ENCODE assay signal across 9 mouse cellular contexts in the genomic region with DNA sequence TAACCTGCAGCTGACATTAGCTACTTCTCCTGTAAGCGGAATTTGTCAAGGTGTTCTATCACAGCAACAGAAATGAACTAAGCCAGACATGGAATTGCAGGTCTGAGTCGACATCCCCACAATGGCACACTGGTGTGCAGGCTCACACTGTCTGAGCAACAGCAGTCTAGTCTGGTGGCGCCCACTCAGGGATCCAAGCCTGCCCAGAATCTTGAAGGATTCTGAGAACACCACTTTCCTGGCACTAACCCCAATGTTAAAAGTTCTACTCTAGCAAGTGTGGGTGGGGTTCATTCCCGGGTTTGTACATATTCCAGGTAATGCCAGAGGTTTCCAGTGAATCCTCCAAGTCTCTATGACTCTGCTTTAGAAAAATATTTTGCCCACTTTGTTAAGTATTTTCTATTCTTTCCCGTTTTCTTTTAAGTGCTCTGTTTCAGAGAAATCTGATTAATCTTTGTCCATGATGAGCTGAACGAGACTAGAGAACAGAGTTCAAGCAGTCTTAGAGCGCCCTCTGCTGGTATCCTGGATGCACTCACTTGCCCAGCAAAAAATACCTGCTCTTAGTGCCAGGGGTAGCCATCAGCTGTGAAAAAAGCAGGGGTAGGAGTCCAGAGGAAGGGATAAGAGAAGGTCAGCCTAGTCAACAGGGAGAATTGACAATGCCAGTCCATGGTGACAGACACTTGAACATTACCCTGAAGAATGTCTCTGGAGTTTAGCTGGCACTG. TPM values are rescaled to one million over a fixed set of nuclear protein-coding genes. Genes with fewer than 3 reads are reported as not detected.
A peak's percentile ranks its signal among the peaks of the same experiment; 100 is the strongest.
DNase-seq lines count a peak whose midpoint lies in the region; ATAC-seq and TF ChIP-seq lines count a peak whose summit lies in the region.
"Had no signal": no experiment of that assay in that cellular context is flagged by ENCODE, and none has a peak within 500 bp of the region (broad histone marks: within the 10 kb centered on the region; RNA-seq: fewer than 3 reads in every experiment).

No protein-coding gene starts in this region.

- peak; percentile 86 for ATAC-seq in forebrain, postnatal 0 days
- 0 out of 2 replicates have a peak, but pooled peaks have one; percentile 40 for ATAC-seq in intestine, embryonic 16.5 days

- H3K36me3 ChIP-seq in forebrain, postnatal 0 days (ENCODE audit: insufficient read depth), result peaks cover 17% of the 10 kb centered on the region
- H3K36me3 ChIP-seq in intestine, embryonic 16.5 days (ENCODE audit: control insufficient read depth, insufficient read depth, low read length), result no peaks in the 10 kb centered on the region; the same call in 1 of the 2 replicates
- peaks cover 64% of the 10 kb centered on the region for H3K36me3 ChIP-seq in limb, embryonic 10.5 days
- no peaks in the 10 kb centered on the region; the same call in 1 of the 2 replicates for H3K36me3 ChIP-seq in splenic B cell, adult 2 months (ENCODE audit: control insufficient read depth, insufficient read depth, low read length, poor library complexity, severe bottlenecking)

- no peak overlapping the region for H3K4me3 ChIP-seq in forebrain, postnatal 0 days (ENCODE audit: low read depth, low read length)
- no peak overlapping the region for H3K4me3 ChIP-seq in intestine, embryonic 16.5 days (ENCODE audit: low read length)
- H3K4me3 ChIP-seq in limb, embryonic 10.5 days, result no peak overlapping the region
- H3K4me3 ChIP-seq: embryonic facial prominence, embryonic 12.5 days had no signal

- H3K27ac ChIP-seq in forebrain, postnatal 0 days (ENCODE audit: low read depth, low read length), result no peak overlapping the region
- no peak overlapping the region for H3K27ac ChIP-seq in intestine, embryonic 16.5 days (ENCODE audit: low read length)
- H3K27ac ChIP-seq in limb, embryonic 10.5 days, result no peak overlapping the region
- H3K27ac ChIP-seq: embryonic facial prominence, embryonic 12.5 days had no signal

- H3K4me2 ChIP-seq in forebrain, postnatal 0 days (ENCODE audit: low read depth), result no peak overlapping the region
- H3K4me2 ChIP-seq in intestine, embryonic 16.5 days (ENCODE audit: low read depth, low read length), result no peak overlapping the region
- H3K4me2 ChIP-seq: embryonic facial prominence, embryonic 12.5 days had no signal

- H3K27me3 ChIP-seq in forebrain, postnatal 0 days (ENCODE audit: insufficient read depth, low read length), result no peaks in the 10 kb centered on the region
- no peaks in the 10 kb centered on the region for H3K27me3 ChIP-seq in intestine, embryonic 16.5 days (replicated peaks; ENCODE audit: control insufficient read depth, insufficient read depth, low read length)
- H3K27me3 ChIP-seq in limb, embryonic 10.5 days (ENCODE audit: low read depth, poor library complexity, severe bottlenecking), result no peaks in the 10 kb centered on the region
- H3K27me3 ChIP-seq in splenic B cell, adult 2 months (ENCODE audit: control insufficient read depth, insufficient read depth, low read length, poor library complexity, severe bottlenecking), result no peaks in the 10 kb centered on the region
- H3K27me3 ChIP-seq: embryonic facial prominence, embryonic 12.5 days had no signal

- 51% methylated on average over 7 of the region's 7 CpGs for WGBS in forebrain, postnatal 0 days
- 57% methylated on average over 7 of the region's 7 CpGs for WGBS in intestine, embryonic 16.5 days
- 63% methylated on average over 7 of the region's 7 CpGs for WGBS in limb, embryonic 10.5 days

- H3K9me3 ChIP-seq in forebrain, postnatal 0 days (ENCODE audit: low read length), result no peaks in the 10 kb centered on the region
- no peaks in the 10 kb centered on the region for H3K9me3 ChIP-seq in intestine, embryonic 16.5 days (ENCODE audit: control insufficient read depth, low read length)
- H3K9me3 ChIP-seq in limb, embryonic 10.5 days (replicated peaks), result no peaks in the 10 kb centered on the region
- H3K9me3 ChIP-seq: embryonic facial prominence, embryonic 12.5 days had no signal

- no peaks in the 10 kb centered on the region for H3K4me1 ChIP-seq in forebrain, postnatal 0 days (ENCODE audit: insufficient read depth)
- H3K4me1 ChIP-seq in intestine, embryonic 16.5 days (ENCODE audit: control insufficient read depth, insufficient read depth, low read length), result no peaks in the 10 kb centered on the region
- no peaks in the 10 kb centered on the region for H3K4me1 ChIP-seq in limb, embryonic 10.5 days
- H3K4me1 ChIP-seq: embryonic facial prominence, embryonic 12.5 days had no signal

- TF ChIP-seq CTCF in forebrain, postnatal 0 days (IDR thresholded peaks at IDR 0.05; ENCODE audit: low read depth), result peak; percentile 95

- no peak overlapping the region for H3K9ac ChIP-seq in forebrain, postnatal 0 days
- H3K9ac ChIP-seq in intestine, embryonic 16.5 days (ENCODE audit: low read depth, low read length), result no peak overlapping the region
- H3K9ac ChIP-seq: embryonic facial prominence, embryonic 12.5 days had no signal

- DNase-seq in urinary bladder, postnatal 14 days (ENCODE audit: low spot score), result peak; percentile 66
- DNase-seq in urinary bladder, adult 2 months (ENCODE audit: low spot score), result no peak
- peak; percentile 31 for DNase-seq in cerebellum, adult 11-12 months
- DNase-seq in forebrain, postnatal 0 days, result peak; percentile 90
- DNase-seq in limb, embryonic 10.5 days (ENCODE audit: low spot score), result peak; percentile 78
- DNase-seq in neural tube, embryonic 10.5 days (ENCODE audit: extremely low spot score, low spot score), result peak; percentile 73
- DNase-seq in splenic B cell, adult 2 months (ENCODE audit: low read depth, low spot score), result peak; percentile 91

RNA-seq across cellular contexts. Expression of a gene that starts 29.9 kb away (rescaled TPM):
- 18.6 and 21.8 TPM in 2 replicates for polyA plus RNA-seq in urinary bladder, adult 2 months (2012; rRNA removed)
- 112 and 125 TPM in 2 replicates for total RNA-seq in forebrain, postnatal 0 days (2014; rRNA removed)
- 135 and 168 TPM in 2 replicates for polyA plus RNA-seq in forebrain, postnatal 0 days (2015; fragmentation: Nextera tagmentation; extraction: Ambion mirVana)
- 27.8 and 30.3 TPM in 2 replicates for polyA plus RNA-seq in intestine, embryonic 16.5 days (2015; fragmentation: Nextera tagmentation; extraction: Ambion mirVana)
- polyA plus RNA-seq in limb, embryonic 10.5 days (2016; fragmentation: Nextera tagmentation; extraction: Ambion mirVana), result 68.8 and 80.7 TPM in 2 replicates
